Mouse (Mus musculus) cortical plate, adult 2 months (tissue): ENCODE measurements around the gene Aoc2.

ENCODE experiments used
- CTCF ChIP-seq: fragments of 200-500 bp; IDR thresholded peaks from 2 replicates; pipeline ENCODE4 v1.5.1; 2011; ENCODE audit warnings: mild to moderate bottlenecking, control low read depth, low read length; ENCODE audit not compliant: insufficient read depth; ENCODE audit errors: extremely low read depth
- POLR2A ChIP-seq: fragments of 200-500 bp; IDR thresholded peaks from 2 replicates; pipeline ENCODE4 v1.6.1; 2011; ENCODE audit warnings: mild to moderate bottlenecking, low read length, control low read depth; ENCODE audit not compliant: insufficient read depth; ENCODE audit errors: extremely low read depth

DNA sequence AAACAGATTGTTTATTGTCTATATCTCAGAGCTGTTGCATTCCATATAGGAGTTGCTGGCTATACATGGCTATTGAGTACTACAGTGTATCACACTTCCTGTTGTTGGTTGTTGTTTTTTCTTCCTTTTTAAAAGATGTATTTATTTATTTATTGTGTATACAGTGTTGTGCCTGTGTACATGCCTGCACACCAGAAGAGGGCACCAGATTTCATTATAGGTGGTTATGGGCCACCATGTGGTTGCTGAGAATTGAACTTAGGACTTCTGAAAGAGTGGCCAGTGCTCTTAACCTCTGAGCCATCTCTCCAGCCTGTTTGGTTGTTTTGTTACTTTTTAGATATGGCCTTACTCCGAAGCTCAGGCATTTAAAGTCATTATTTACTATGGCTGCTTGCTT lies 10.3 kb upstream of the Aoc2 start:
- TF ChIP-seq CTCF (no peak), POLR2A (no peak)
